Mouse (Mus musculus): ENCODE measurements at regions not wholly inside any gene's neighbourhood (a gene's known extent, or its start where the extent isn't known, plus 50 kb on each side); places are given as distances from the start of the nearest gene placed in this dataset.

DNA sequence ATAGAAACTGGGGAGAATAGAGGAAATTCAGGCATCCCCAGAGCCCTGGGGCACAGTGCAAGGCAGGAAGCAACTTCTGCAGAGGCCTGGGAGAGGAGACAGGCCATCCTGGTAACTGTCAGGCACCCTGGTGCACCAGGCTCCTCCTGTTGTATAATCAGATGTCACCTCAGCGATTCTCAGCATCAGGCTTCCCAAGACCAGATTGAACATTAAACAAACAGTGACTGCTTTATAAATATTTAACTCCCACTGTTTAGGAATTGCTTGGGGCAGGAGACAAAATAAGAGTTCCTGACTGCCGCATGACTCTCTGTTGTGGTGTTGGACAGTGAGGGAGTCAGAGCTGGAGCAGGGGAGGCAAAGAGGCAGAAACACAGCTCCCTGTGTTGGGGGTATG lies 1210.1 kb upstream of the A1bg start:
- no peak for TF ChIP-seq CTCF (IDR thresholded peaks at IDR 0.05 in 2 of 3, conservative IDR thresholded peaks at IDR 0.05 in 1 of 3; ENCODE audit: control insufficient read depth in 1 of 3, insufficient read depth in 1 of 3, low read depth in 2 of 3, low read length in 3 of 3, poor library complexity in 1 of 3, severe bottlenecking in 1 of 3)
- no peak for TF ChIP-seq TBP (IDR thresholded peaks at IDR 0.05; ENCODE audit: low read depth, low read length)
- no peak for TF ChIP-seq ZKSCAN1 (IDR thresholded peaks at IDR 0.05; ENCODE audit: low read depth, low read length)
- TF ChIP-seq POLR2A (IDR thresholded peaks at IDR 0.05; ENCODE audit: control insufficient read depth in 1 of 2, insufficient read depth in 1 of 2, low read depth in 1 of 2, low read length in 2 of 2, poor library complexity in 1 of 2) = no peak
- TF ChIP-seq ETS1 (IDR thresholded peaks at IDR 0.05; ENCODE audit: low read depth, low read length) = no peak
- TF ChIP-seq RAD21 (IDR thresholded peaks at IDR 0.05; ENCODE audit: low read depth, low read length) = no peak
- no peak for TF ChIP-seq KAT2A (conservative IDR thresholded peaks at IDR 0.05; ENCODE audit: low read depth, low read length)
- TF ChIP-seq E2F4 (IDR thresholded peaks at IDR 0.05; ENCODE audit: borderline replicate concordance, low read depth, low read length) = no peak
- no peak for TF ChIP-seq UBTF (IDR thresholded peaks at IDR 0.05; ENCODE audit: borderline replicate concordance, insufficient read depth, low read depth, low read length)
- TF ChIP-seq ZMIZ1 (IDR thresholded peaks at IDR 0.05; ENCODE audit: low read depth, low read length) = no peak
- TF ChIP-seq POLR2AphosphoS2 (IDR thresholded peaks at IDR 0.05; ENCODE audit: low read length) = no peak
- TF ChIP-seq EP300 (IDR thresholded peaks at IDR 0.05; ENCODE audit: low read depth in 1 of 2, low read length in 2 of 2) = no peak
- TF ChIP-seq SMC3 (IDR thresholded peaks at IDR 0.05; ENCODE audit: low read depth, low read length) = no peak
